11 mouse cellular contexts compared by ENCODE assay signal in the genomic region with DNA sequence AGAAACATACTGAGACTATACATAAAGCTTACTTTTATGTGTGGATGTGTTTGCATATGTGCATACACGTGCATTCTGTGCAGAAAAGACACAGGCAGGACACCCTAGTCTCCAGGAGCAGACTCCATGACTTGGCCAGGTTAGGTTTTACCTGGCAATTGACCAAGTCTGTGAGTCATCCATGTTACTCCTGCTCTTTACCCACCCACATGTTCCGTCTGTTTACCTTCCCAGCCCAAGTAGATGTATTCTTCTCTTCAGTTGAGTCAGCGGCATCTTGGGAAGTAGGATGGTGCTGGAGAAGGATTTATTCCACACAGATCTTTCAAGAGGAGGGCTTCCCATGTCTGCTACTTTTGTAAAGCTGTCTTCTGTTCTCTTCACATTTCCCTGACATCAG. TPM values are rescaled to one million over a fixed set of nuclear protein-coding genes. Genes with fewer than 3 reads are reported as not detected.
DNase-seq lines count a peak whose midpoint lies in the region; ATAC-seq lines count a peak whose summit lies in the region.
"Had no signal": no experiment of that assay in that cellular context is flagged by ENCODE, and none has a peak within 500 bp of the region (broad histone marks: within the 10 kb centered on the region; RNA-seq: fewer than 3 reads in every experiment).

No protein-coding gene starts in this region.

- peak; percentile 30 to 61 for DNase-seq in frontal cortex, postnatal 36 days (ENCODE audit: low spot score in 2 of 2)
- no peak for DNase-seq in frontal cortex, postnatal 14 days (ENCODE audit: low spot score in 2 of 2)
- no peak for DNase-seq in lung, postnatal 4 days
- peak; percentile 52 to 56 for DNase-seq in cerebellum, postnatal 10 days
- peak; percentile 62 for DNase-seq in lung, postnatal 36 days
- DNase-seq in embryo, embryonic 10.5 days (ENCODE audit: low spot score): no peak

- no peak overlapping the region for H3K4me2 ChIP-seq in lung, embryonic 16.5 days (ENCODE audit: low read depth, low read length)
- H3K4me2 ChIP-seq: embryonic facial prominence, embryonic 15.5 days; hindbrain, embryonic 12.5 days had no signal

- H3K27ac ChIP-seq in lung, embryonic 16.5 days (ENCODE audit: low read length): no peak overlapping the region
- H3K27ac ChIP-seq: embryonic facial prominence, embryonic 15.5 days; hindbrain, embryonic 12.5 days; layer of hippocampus, adult 2 months had no signal

- H3K9me3 ChIP-seq in lung, embryonic 16.5 days (ENCODE audit: control insufficient read depth, low read length): no peaks in the 10 kb centered on the region
- H3K9me3 ChIP-seq: embryonic facial prominence, embryonic 15.5 days; hindbrain, embryonic 12.5 days had no signal

- H3K4me1 ChIP-seq in lung, embryonic 16.5 days (replicated peaks; ENCODE audit: control insufficient read depth, insufficient read depth, low read length): peaks cover 3% of the 10 kb centered on the region
- H3K4me1 ChIP-seq: embryonic facial prominence, embryonic 15.5 days; hindbrain, embryonic 12.5 days had no signal

- no peak overlapping the region for H3K4me3 ChIP-seq in lung, embryonic 16.5 days (ENCODE audit: low read length)
- H3K4me3 ChIP-seq: embryonic facial prominence, embryonic 15.5 days; hindbrain, embryonic 12.5 days; layer of hippocampus, adult 2 months had no signal

- peaks cover 57% of the 10 kb centered on the region for H3K36me3 ChIP-seq in lung, embryonic 16.5 days (ENCODE audit: control insufficient read depth, insufficient read depth, low read length)

- H3K27me3 ChIP-seq in lung, embryonic 16.5 days (ENCODE audit: control insufficient read depth, insufficient read depth, low read depth, low read length): no peaks in the 10 kb centered on the region
- H3K27me3 ChIP-seq: embryonic facial prominence, embryonic 15.5 days; hindbrain, embryonic 12.5 days had no signal

- WGBS in lung, embryonic 16.5 days: 65% methylated on average over 3 of the region's 3 CpGs

- H3K9ac ChIP-seq in lung, embryonic 16.5 days (ENCODE audit: low read length): no peak overlapping the region
- H3K9ac ChIP-seq: embryonic facial prominence, embryonic 15.5 days; hindbrain, embryonic 12.5 days had no signal

- peak; percentile 36; the same call in 1 of the 2 replicates for ATAC-seq in lung, embryonic 16.5 days (ENCODE audit: low read depth)
- no peak for ATAC-seq in activated CD4-positive, CD25-positive, alpha-beta regulatory T cell, adult 4 months

RNA-seq across cellular contexts. Expression of gene Cemip2, which starts 27.2 kb away (rescaled TPM):
- 29.7 and 31.8 TPM in 2 replicates for polyA plus RNA-seq in lung, embryonic 16.5 days (2015; fragmentation: Nextera tagmentation; extraction: Ambion mirVana)
- 1 to 10 TPM; 6.3 to 7.2 TPM for polyA plus RNA-seq in activated CD4-positive, CD25-positive, alpha-beta regulatory T cell, adult 4 months (2017; shearing (Covaris generic))

Comparison
In these comparisons a context has a peak if more than half of its experiments do, and no peak if none do; other contexts are left out.
1. DNase-seq: peak in frontal cortex, postnatal 36 days (2 of 2), cerebellum, postnatal 10 days (2 of 2) and lung, postnatal 36 days (single experiment); none in frontal cortex, postnatal 14 days (0 of 2), lung, postnatal 4 days (0 of 2) and embryo, embryonic 10.5 days (single experiment).